Mouse (Mus musculus): ENCODE data around the gene Gm20388.
"Not testable (repeated sequence)": the region's sequence is repeated elsewhere in the genome, so short reads cannot be mapped to it uniquely, and the experiment has no call there.

The Gm20388 gene

GRCm38 (mm10) chr8:120329030-120329748, 418.5 kb downstream of the Gm20388 start:
- no peak for DNase-seq (ENCODE audit: low read depth in 2 of 2, low spot score in 2 of 2)

GRCm38 (mm10) chr8:120331027-120331426, 420.4 kb downstream of the Gm20388 start:
- no peak for DNase-seq (ENCODE audit: low read depth in 2 of 2, low spot score in 2 of 2)

DNA sequence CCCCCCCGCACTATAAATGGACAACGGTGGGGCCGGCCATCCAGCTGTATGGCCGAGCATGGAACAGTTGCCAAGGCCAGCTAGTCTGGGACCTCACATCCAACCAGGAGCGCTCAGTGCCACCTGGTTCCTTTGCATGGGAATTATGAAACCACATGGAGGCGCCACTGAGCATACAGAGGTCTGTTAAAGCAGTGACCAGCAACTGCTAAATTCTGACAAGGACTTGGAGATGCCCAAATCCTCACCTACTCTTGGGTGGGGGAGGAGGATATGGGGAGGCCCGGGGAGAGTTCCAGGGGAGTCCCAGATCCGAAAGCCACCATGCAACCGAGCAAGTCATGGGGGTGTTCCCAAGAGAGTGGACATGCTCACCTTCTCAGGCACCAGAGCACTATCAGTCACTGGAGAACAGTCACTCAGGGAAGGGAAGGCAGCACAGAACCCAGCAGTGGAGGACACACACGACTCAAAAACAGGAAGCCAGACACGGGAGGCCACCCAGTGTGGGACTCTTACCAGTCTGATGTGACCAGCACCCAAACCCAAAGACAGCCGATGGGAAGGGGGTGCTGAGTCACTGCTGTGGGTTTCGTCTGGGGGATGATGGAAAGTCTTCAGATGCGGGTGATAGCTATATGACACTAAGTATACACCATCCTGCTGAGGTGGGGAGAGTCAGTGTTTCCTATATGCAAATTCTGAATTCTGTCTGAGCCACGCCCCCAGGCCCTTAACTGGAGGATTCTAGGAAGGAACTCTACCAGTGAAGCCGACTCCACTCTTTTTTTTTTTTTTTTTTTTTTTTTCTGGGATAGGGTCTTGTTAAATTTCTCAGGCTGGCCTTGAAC, 422.0 kb downstream of the Gm20388 start:
- peak in 1 of 2 experiments; percentile 20 for DNase-seq (ENCODE audit: low read depth in 2 of 2, low spot score in 2 of 2)

GRCm38 (mm10) chr8:120333681-120334080, 423.0 kb downstream of the Gm20388 start:
- DNase-seq (ENCODE audit: low read depth in 2 of 2, low spot score in 2 of 2): no peak

- DNase-seq (ENCODE audit: low read depth in 2 of 2, low spot score in 2 of 2): not testable (repeated sequence)
These were observed 423.6 kb downstream of the Gm20388 start for GRCm38 (mm10) chr8:120334261-120334660.

GRCm38 (mm10) chr8:120334878-120335261, 424.2 kb downstream of the Gm20388 start:
- DNase-seq (ENCODE audit: low read depth in 2 of 2, low spot score in 2 of 2): no peak

GRCm38 (mm10) chr8:120335262-120336086, 424.8 kb downstream of the Gm20388 start:
- no peak for DNase-seq (ENCODE audit: low read depth in 2 of 2, low spot score in 2 of 2)

DNA sequence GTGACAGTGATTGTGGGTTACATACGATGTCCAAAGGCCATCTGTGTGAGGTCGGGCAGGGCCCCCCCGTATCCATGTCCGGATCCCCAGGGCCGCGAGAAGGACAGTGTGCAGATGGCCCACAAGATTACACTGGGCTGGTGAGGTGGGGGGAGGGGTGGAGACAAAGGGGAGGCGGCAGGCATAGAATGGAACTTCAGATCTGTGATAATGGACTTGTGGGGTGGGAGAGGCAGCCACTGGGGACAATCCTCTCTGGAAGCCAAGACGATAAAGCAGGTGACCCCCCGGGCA, 425.4 kb downstream of the Gm20388 start:
- no peak for DNase-seq (ENCODE audit: low read depth in 2 of 2, low spot score in 2 of 2)

DNA sequence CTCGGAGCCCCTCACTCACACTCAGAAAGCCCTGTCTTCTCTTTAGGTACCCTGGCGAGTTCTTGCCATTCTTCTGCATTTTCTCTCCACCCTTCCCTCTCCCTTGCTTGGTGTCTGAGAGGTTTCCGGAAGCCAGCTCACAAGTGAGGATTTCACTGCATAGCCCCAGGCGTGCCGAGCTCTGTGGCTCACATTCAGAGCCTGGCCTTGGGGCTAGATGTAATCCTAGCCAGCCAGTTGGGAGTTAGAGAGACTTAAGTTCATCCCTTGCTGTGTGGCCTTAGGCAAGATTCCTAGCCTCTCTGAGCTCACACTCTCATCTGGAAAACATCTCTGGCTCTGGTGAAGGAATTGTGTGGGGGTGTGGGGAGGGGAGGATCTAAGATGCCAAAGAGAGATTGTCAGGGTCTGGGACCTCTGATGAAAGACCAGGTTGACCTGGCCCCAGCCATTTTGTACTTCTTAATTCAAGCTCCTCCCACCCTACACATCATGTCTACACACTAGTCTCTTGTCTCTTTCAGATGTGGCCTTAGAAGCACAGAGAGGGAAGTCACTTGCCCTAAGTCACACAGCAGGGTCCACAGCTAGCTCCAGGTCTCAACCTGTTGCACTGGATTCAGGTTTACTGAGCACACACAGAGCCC, 426.4 kb downstream of the Gm20388 start:
- no peak for DNase-seq (ENCODE audit: low read depth in 2 of 2, low spot score in 2 of 2)

DNA sequence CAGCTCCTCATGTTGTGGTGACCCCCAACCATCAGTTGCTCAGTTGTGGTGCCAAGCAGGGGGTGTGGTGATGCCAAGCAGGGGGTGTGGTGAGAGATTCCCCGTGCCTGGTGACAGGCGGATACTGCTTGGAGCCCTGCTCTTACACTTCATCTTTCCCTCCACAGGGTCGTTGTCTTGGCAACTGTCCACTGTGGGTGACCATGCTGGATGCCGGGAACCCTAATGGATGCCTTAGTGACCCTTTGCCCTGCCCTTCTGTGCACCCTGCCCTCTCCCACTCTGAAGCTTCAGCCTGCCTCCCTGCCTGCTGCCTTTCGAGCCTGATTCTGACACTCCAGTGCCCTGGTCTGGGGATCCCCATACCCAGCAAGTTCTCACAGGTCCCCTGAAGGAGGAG, 427.0 kb downstream of the Gm20388 start:
- DNase-seq (ENCODE audit: low read depth in 2 of 2, low spot score in 2 of 2): no peak

GRCm38 (mm10) chr8:120338678-120339077, 428.0 kb downstream of the Gm20388 start:
- DNase-seq (ENCODE audit: low read depth in 2 of 2, low spot score in 2 of 2): no peak

- no peak for DNase-seq (ENCODE audit: low read depth in 2 of 2, low spot score in 2 of 2)
These were observed 429.1 kb downstream of the Gm20388 start for GRCm38 (mm10) chr8:120339743-120340142.

GRCm38 (mm10) chr8:120341124-120341523, 430.5 kb downstream of the Gm20388 start:
- no peak for DNase-seq (ENCODE audit: low read depth in 2 of 2, low spot score in 2 of 2)

- DNase-seq (ENCODE audit: low read depth in 2 of 2, low spot score in 2 of 2): no peak
These were observed 432.4 kb downstream of the Gm20388 start for GRCm38 (mm10) chr8:120342847-120343548.

DNA sequence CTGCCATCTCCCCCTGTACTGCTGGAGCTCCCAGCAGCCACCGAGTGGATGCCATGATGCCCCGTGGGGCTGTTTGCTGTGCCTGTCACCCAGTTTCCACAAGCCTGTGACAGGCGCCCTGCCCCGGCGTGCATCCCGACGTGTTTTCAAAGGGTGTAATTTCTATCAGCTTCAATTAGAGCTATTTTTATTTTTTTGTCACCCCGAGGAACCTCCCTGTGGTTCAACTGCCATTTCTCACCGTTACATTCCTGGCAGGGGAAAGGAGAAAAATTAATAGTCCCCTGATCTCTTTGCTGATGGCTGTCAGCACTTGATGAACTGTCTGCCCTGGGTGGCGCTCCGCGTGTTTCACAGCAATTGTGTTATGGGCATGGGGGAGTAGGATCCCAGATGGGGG, 432.9 kb downstream of the Gm20388 start:
- DNase-seq (ENCODE audit: low read depth in 2 of 2, low spot score in 2 of 2): no peak

GRCm38 (mm10) chr8:120344166-120344565, 433.5 kb downstream of the Gm20388 start:
- no peak for DNase-seq (ENCODE audit: low read depth in 2 of 2, low spot score in 2 of 2)

- no peak for DNase-seq (ENCODE audit: low read depth in 2 of 2, low spot score in 2 of 2)
These were observed 433.9 kb downstream of the Gm20388 start for GRCm38 (mm10) chr8:120344583-120344982.

DNA sequence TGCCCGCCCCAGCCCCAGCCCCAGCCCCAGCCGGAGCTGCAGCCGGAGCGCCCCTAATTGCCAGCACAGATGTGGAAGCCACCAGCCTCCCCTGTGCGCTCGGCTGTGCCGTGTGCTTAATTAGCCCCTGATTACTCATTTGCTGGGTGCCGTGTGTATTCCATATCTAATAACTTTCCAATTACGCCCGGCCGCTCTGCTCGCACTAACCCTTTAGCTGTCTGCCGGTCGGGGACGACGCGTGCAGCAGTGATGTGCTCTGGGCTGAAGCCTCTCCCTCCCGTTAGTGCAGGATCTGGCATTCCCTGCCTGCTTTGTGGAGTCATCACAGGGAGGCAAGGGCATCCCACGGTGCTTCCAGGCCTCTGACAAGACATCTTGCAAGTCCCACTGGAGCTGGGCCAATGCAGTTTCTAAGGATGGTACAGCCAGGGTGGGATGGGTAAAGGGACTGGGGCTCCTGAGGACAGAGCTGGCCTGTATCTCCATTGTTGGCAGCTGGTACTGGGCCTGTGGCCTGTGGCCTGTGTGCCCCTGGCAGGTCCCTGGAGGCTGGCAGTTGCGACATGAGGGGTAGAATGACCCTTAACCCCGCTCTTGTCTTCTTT, 437.2 kb downstream of the Gm20388 start:
- no peak for DNase-seq (ENCODE audit: low read depth in 2 of 2, low spot score in 2 of 2)

GRCm38 (mm10) chr8:120348922-120349321, 438.3 kb downstream of the Gm20388 start:
- DNase-seq (ENCODE audit: low read depth in 2 of 2, low spot score in 2 of 2): no peak
